Mouse (Mus musculus): ENCODE results near the gene Ncf2. TPM values are rescaled to one million over a fixed set of nuclear protein-coding genes. Genes with fewer than 3 reads are reported as not detected.

The Ncf2 gene
- polyA plus RNA-seq, 1 experiment from 2014 or later, result 7.3 TPM

GRCm38 (mm10) chr1:152845211-152845730 is 45.3 kb downstream of the Ncf2 start:
- no peak overlapping the region for H3K4me3 ChIP-seq (replicated peaks; ENCODE audit: low read depth, low read length)
- no peak overlapping the region for H3K27ac ChIP-seq
- no peak overlapping the region for H3K4me2 ChIP-seq (ENCODE audit: low read length)
- WGBS, result 67% methylated on average over 3 of the region's 3 CpGs
- H3K27me3 ChIP-seq (ENCODE audit: insufficient read depth, low read length), result no peaks in the 10 kb centered on the region
- TF ChIP-seq CTCF (IDR thresholded peaks at IDR 0.05; ENCODE audit: low read depth), result no peak
- peaks cover 75% of the 10 kb centered on the region for H3K36me3 ChIP-seq (ENCODE audit: insufficient read depth, low read length)
- H3K9ac ChIP-seq (ENCODE audit: low read depth, low read length), result no peak overlapping the region
- H3K4me1 ChIP-seq (replicated peaks; ENCODE audit: insufficient read depth, low read length), result no peaks in the 10 kb centered on the region
- no peak for ATAC-seq (replicated peaks; ENCODE audit: low FRiP score, low read depth)
- no peaks in the 10 kb centered on the region for H3K9me3 ChIP-seq (replicated peaks; ENCODE audit: low read length)
- no peak for DNase-seq (ENCODE audit: low spot score)

- no peaks in the 10 kb centered on the region for H3K27me3 ChIP-seq (ENCODE audit: insufficient read depth, low read length)
- ATAC-seq (replicated peaks; ENCODE audit: low FRiP score, low read depth), result no peak
- H3K9ac ChIP-seq (ENCODE audit: low read depth, low read length), result no peak overlapping the region
- no peak overlapping the region for H3K27ac ChIP-seq
- H3K4me1 ChIP-seq (replicated peaks; ENCODE audit: insufficient read depth, low read length), result no peaks in the 10 kb centered on the region
- no peaks in the 10 kb centered on the region for H3K9me3 ChIP-seq (replicated peaks; ENCODE audit: low read length)
- TF ChIP-seq CTCF (IDR thresholded peaks at IDR 0.05; ENCODE audit: low read depth), result no peak
- no peak overlapping the region for H3K4me2 ChIP-seq (ENCODE audit: low read length)
- no peak for DNase-seq (ENCODE audit: low spot score)
- H3K36me3 ChIP-seq (ENCODE audit: insufficient read depth, low read length), result peaks cover 73% of the 10 kb centered on the region
- 98% methylated on average over 2 of the region's 2 CpGs for WGBS
- H3K4me3 ChIP-seq (replicated peaks; ENCODE audit: low read depth, low read length), result no peak overlapping the region
These were observed 46.9 kb downstream of the Ncf2 start for GRCm38 (mm10) chr1:152846856-152847255.

GRCm38 (mm10) chr1:152869901-152870300 is 69.9 kb downstream of the Ncf2 start:
- Histone ChIP-seq H3K4me2 (ENCODE audit: low read length) (no peak overlapping the region), H3K9me3 (replicated peaks; ENCODE audit: low read length) (no peaks in the 10 kb centered on the region), H3K36me3 (ENCODE audit: insufficient read depth, low read length) (peaks cover 26% of the 10 kb centered on the region), H3K27ac (no peak overlapping the region), H3K4me1 (replicated peaks; ENCODE audit: insufficient read depth, low read length) (peaks cover 4% of the 10 kb centered on the region; the same call in 1 of the 2 replicates), H3K4me3 (replicated peaks; ENCODE audit: low read depth, low read length) (no peak overlapping the region), H3K27me3 (ENCODE audit: insufficient read depth, low read length) (no peaks in the 10 kb centered on the region), H3K9ac (ENCODE audit: low read depth, low read length) (no peak overlapping the region)
- DNase-seq (ENCODE audit: low spot score) (peak; percentile 33), ATAC-seq (replicated peaks; ENCODE audit: low FRiP score, low read depth) (peak; percentile 68; the same call in 1 of the 2 replicates)
- WGBS, result 83% methylated on average over 6 of the region's 6 CpGs
- TF ChIP-seq CTCF (IDR thresholded peaks at IDR 0.05; ENCODE audit: low read depth), result no peak

GRCm38 (mm10) chr1:152871031-152871430 is 71.0 kb downstream of the Ncf2 start:
- DNase-seq (ENCODE audit: low spot score) (peak; percentile 35), ATAC-seq (replicated peaks; ENCODE audit: low FRiP score, low read depth) (no peak)
- Histone ChIP-seq H3K9me3 (replicated peaks; ENCODE audit: low read length) (no peaks in the 10 kb centered on the region), H3K36me3 (ENCODE audit: insufficient read depth, low read length) (peaks cover 19% of the 10 kb centered on the region), H3K4me1 (replicated peaks; ENCODE audit: insufficient read depth, low read length) (peaks cover 4% of the 10 kb centered on the region; the same call in 1 of the 2 replicates), H3K27me3 (ENCODE audit: insufficient read depth, low read length) (no peaks in the 10 kb centered on the region), H3K9ac (ENCODE audit: low read depth, low read length) (no peak overlapping the region), H3K4me2 (ENCODE audit: low read length) (no peak overlapping the region), H3K27ac (no peak overlapping the region), H3K4me3 (replicated peaks; ENCODE audit: low read depth, low read length) (no peak overlapping the region)
- no peak for TF ChIP-seq CTCF (IDR thresholded peaks at IDR 0.05; ENCODE audit: low read depth)
- 41% methylated on average over 3 of the region's 3 CpGs for WGBS

Other genes with a start within 250 kb of the Ncf2 start
- gene Apobec4, start 49.6 kb upstream of the Ncf2 start, polyA plus RNA-seq (2015; fragmentation: Nextera tagmentation; extraction: Ambion mirVana), result not detected in 2 replicates
- gene Rgl1, start 33.8 kb upstream of the Ncf2 start, polyA plus RNA-seq (2015; fragmentation: Nextera tagmentation; extraction: Ambion mirVana), result 59.4 and 60.9 TPM in 2 replicates
- 294 and 307 TPM in 2 replicates for gene Arpc5, start 33.7 kb upstream of the Ncf2 start, polyA plus RNA-seq (2015; fragmentation: Nextera tagmentation; extraction: Ambion mirVana)
- 23.0 and 23.1 TPM in 2 replicates for gene Smg7, start 102.5 kb downstream of the Ncf2 start, polyA plus RNA-seq (2015; fragmentation: Nextera tagmentation; extraction: Ambion mirVana)
- gene Nmnat2, start 154.8 kb downstream of the Ncf2 start, polyA plus RNA-seq (2015; fragmentation: Nextera tagmentation; extraction: Ambion mirVana), result 0.58 and 0.84 TPM in 2 replicates

Measured in kidney, postnatal 0 days (tissue).